Mouse (Mus musculus): ENCODE results near the gene Ovca2.

The Ovca2 gene

GRCm38 (mm10) chr11:75126384-75126783, 52.3 kb downstream of the Ovca2 start:
- DNase-seq (ENCODE audit: low read depth, low spot score) = no peak
